Mouse (Mus musculus): ENCODE measurements around the gene Rapgef6. TPM values are rescaled to one million over a fixed set of nuclear protein-coding genes. Genes with fewer than 3 reads are reported as not detected.
A peak's percentile ranks its signal among the peaks of the same experiment; 100 is the strongest.

Rapgef6 gene
- polyA plus RNA-seq, 1 experiment from 2014 or later, result 20.3 TPM

GRCm38 (mm10) chr11:54730931-54731330 lies 208.3 kb downstream of the Rapgef6 start:
- no peak for TF ChIP-seq CTCF (IDR thresholded peaks at IDR 0.05; ENCODE audit: low read depth)
- ATAC-seq (replicated peaks; ENCODE audit: low FRiP score, low read depth) (no peak), DNase-seq (ENCODE audit: low spot score) (no peak)
- Histone ChIP-seq H3K27ac (no peak overlapping the region), H3K4me2 (ENCODE audit: low read length) (no peak overlapping the region), H3K9ac (ENCODE audit: low read depth, low read length) (no peak overlapping the region), H3K4me1 (replicated peaks; ENCODE audit: insufficient read depth, low read length) (no peaks in the 10 kb centered on the region), H3K4me3 (replicated peaks; ENCODE audit: low read depth, low read length) (no peak overlapping the region), H3K27me3 (ENCODE audit: insufficient read depth, low read length) (no peaks in the 10 kb centered on the region), H3K36me3 (ENCODE audit: insufficient read depth, low read length) (0 out of 2 replicates have a peak, but pooled peaks cover 2% of the 10 kb centered on the region), H3K9me3 (replicated peaks; ENCODE audit: low read length) (no peaks in the 10 kb centered on the region)
- 87% methylated on average over 5 of the region's 5 CpGs for WGBS

DNA sequence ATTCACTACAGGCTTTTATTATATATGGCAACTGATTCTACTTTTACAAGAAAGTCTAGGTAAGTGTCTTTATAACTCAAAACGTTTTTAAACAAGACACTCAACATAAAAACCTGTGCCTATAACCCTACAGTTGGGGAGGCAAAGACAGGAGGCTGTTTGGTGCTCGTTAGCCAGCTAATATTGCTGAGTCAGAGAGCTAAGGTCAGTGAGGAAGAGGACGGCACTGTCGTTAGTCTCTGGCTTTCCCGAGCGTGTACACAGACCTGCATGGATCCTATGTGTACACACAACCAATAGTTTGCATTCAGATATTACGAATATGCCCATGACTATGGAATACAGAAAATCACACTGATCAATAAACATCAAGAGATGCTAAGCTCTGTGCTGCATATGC lies 208.7 kb downstream of the Rapgef6 start:
- no peak for TF ChIP-seq CTCF (IDR thresholded peaks at IDR 0.05; ENCODE audit: low read depth)
- no peaks in the 10 kb centered on the region for H3K27me3 ChIP-seq (ENCODE audit: insufficient read depth, low read length)
- H3K9me3 ChIP-seq (replicated peaks; ENCODE audit: low read length), result no peaks in the 10 kb centered on the region
- DNase-seq (ENCODE audit: low spot score) (no peak), ATAC-seq (replicated peaks; ENCODE audit: low FRiP score, low read depth) (no peak)
- no peaks in the 10 kb centered on the region for H3K4me1 ChIP-seq (replicated peaks; ENCODE audit: insufficient read depth, low read length)
- WGBS, result 81% methylated on average over 7 of the region's 7 CpGs
- no peak overlapping the region for H3K4me3 ChIP-seq (replicated peaks; ENCODE audit: low read depth, low read length)
- H3K4me2 ChIP-seq (ENCODE audit: low read length), result no peak overlapping the region
- no peak overlapping the region for H3K27ac ChIP-seq
- 0 out of 2 replicates have a peak, but pooled peaks cover 2% of the 10 kb centered on the region for H3K36me3 ChIP-seq (ENCODE audit: insufficient read depth, low read length)
- no peak overlapping the region for H3K9ac ChIP-seq (ENCODE audit: low read depth, low read length)

GRCm38 (mm10) chr11:54733546-54733945 lies 210.9 kb downstream of the Rapgef6 start:
- no peaks in the 10 kb centered on the region for H3K4me1 ChIP-seq (replicated peaks; ENCODE audit: insufficient read depth, low read length)
- H3K4me3 ChIP-seq (replicated peaks; ENCODE audit: low read depth, low read length), result no peak overlapping the region
- peak; percentile 53 for DNase-seq (ENCODE audit: low spot score)
- no peak overlapping the region for H3K27ac ChIP-seq
- 0 out of 2 replicates have a peak, but pooled peaks cover 5% of the 10 kb centered on the region for H3K36me3 ChIP-seq (ENCODE audit: insufficient read depth, low read length)
- WGBS, result 43% methylated on average over 7 of the region's 7 CpGs
- ATAC-seq (replicated peaks; ENCODE audit: low FRiP score, low read depth), result peak; percentile 82
- H3K9ac ChIP-seq (ENCODE audit: low read depth, low read length), result no peak overlapping the region
- no peak overlapping the region for H3K4me2 ChIP-seq (ENCODE audit: low read length)
- no peaks in the 10 kb centered on the region for H3K27me3 ChIP-seq (ENCODE audit: insufficient read depth, low read length)
- no peaks in the 10 kb centered on the region for H3K9me3 ChIP-seq (replicated peaks; ENCODE audit: low read length)
- TF ChIP-seq CTCF (IDR thresholded peaks at IDR 0.05; ENCODE audit: low read depth), result no peak

- no peaks in the 10 kb centered on the region for H3K9me3 ChIP-seq (replicated peaks; ENCODE audit: low read length)
- no peak overlapping the region for H3K4me3 ChIP-seq (replicated peaks; ENCODE audit: low read depth, low read length)
- no peak for ATAC-seq (replicated peaks; ENCODE audit: low FRiP score, low read depth)
- H3K4me1 ChIP-seq (replicated peaks; ENCODE audit: insufficient read depth, low read length), result no peaks in the 10 kb centered on the region
- no peaks in the 10 kb centered on the region for H3K27me3 ChIP-seq (ENCODE audit: insufficient read depth, low read length)
- no peak for TF ChIP-seq CTCF (IDR thresholded peaks at IDR 0.05; ENCODE audit: low read depth)
- WGBS, result 78% methylated on average over 1 of the region's 1 CpGs
- no peak overlapping the region for H3K27ac ChIP-seq
- no peak overlapping the region for H3K9ac ChIP-seq (ENCODE audit: low read depth, low read length)
- H3K4me2 ChIP-seq (ENCODE audit: low read length), result no peak overlapping the region
- H3K36me3 ChIP-seq (ENCODE audit: insufficient read depth, low read length), result 0 out of 2 replicates have a peak, but pooled peaks cover 8% of the 10 kb centered on the region
- DNase-seq (ENCODE audit: low spot score), result no peak
Observed at GRCm38 (mm10) chr11:54735114-54735513, 212.5 kb downstream of the Rapgef6 start.

GRCm38 (mm10) chr11:54736903-54737302 lies 214.3 kb downstream of the Rapgef6 start:
- H3K4me2 ChIP-seq (ENCODE audit: low read length), result no peak overlapping the region
- 0 out of 2 replicates have a peak, but pooled peaks cover 2% of the 10 kb centered on the region for H3K4me1 ChIP-seq (replicated peaks; ENCODE audit: insufficient read depth, low read length)
- DNase-seq (ENCODE audit: low spot score), result no peak
- H3K9ac ChIP-seq (ENCODE audit: low read depth, low read length), result no peak overlapping the region
- no peak overlapping the region for H3K4me3 ChIP-seq (replicated peaks; ENCODE audit: low read depth, low read length)
- 0 out of 2 replicates have a peak, but pooled peaks cover 5% of the 10 kb centered on the region for H3K36me3 ChIP-seq (ENCODE audit: insufficient read depth, low read length)
- H3K9me3 ChIP-seq (replicated peaks; ENCODE audit: low read length), result no peaks in the 10 kb centered on the region
- H3K27ac ChIP-seq, result no peak overlapping the region
- no peaks in the 10 kb centered on the region for H3K27me3 ChIP-seq (ENCODE audit: insufficient read depth, low read length)
- no peak for ATAC-seq (replicated peaks; ENCODE audit: low FRiP score, low read depth)
- no peak for TF ChIP-seq CTCF (IDR thresholded peaks at IDR 0.05; ENCODE audit: low read depth)
- 87% methylated on average over 5 of the region's 5 CpGs for WGBS

DNA sequence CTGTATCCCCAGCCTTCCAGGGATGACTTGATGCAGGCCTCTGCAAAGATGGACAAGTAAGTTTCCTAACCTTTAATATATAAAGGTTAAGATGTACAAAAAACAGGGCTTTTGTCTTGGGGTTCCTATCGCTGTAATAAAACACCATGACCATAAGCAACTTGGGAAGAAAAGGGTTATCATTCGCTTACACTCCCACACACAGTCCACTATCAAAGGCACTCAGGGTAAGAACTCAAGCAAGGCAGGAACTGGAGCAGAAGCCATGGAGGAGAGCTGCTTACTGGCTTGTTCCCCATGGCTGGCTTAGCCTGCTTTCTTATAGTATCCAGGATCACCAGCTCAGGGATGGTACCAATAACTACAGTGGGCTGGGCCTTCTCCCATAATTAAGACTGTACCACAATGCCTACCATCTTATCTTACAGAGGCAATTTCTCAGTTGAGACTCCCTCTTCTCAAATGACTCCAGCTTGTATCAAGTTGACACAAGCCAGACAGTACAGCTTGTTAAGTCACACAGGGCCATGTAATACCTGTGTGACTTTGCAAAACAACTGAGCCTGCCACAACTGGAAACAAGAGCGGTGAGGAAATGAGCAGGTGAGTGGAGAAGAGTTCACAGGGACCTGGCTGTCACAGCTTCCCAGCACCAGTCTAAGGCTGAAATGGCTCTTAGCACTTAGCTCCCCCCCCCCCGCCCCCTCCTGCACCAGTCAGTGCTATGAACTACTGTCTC lies 216.5 kb downstream of the Rapgef6 start:
- Histone ChIP-seq H3K4me2 (ENCODE audit: low read length) (no peak overlapping the region), H3K4me1 (replicated peaks; ENCODE audit: insufficient read depth, low read length) (0 out of 2 replicates have a peak, but pooled peaks cover 2% of the 10 kb centered on the region), H3K4me3 (replicated peaks; ENCODE audit: low read depth, low read length) (no peak overlapping the region), H3K36me3 (ENCODE audit: insufficient read depth, low read length) (0 out of 2 replicates have a peak, but pooled peaks cover 5% of the 10 kb centered on the region), H3K27me3 (ENCODE audit: insufficient read depth, low read length) (no peaks in the 10 kb centered on the region), H3K27ac (no peak overlapping the region), H3K9ac (ENCODE audit: low read depth, low read length) (no peak overlapping the region), H3K9me3 (replicated peaks; ENCODE audit: low read length) (no peaks in the 10 kb centered on the region)
- 68% methylated on average over 4 of the region's 4 CpGs for WGBS
- no peak for ATAC-seq (replicated peaks; ENCODE audit: low FRiP score, low read depth)
- DNase-seq (ENCODE audit: low spot score), result peak; percentile 34
- no peak for TF ChIP-seq CTCF (IDR thresholded peaks at IDR 0.05; ENCODE audit: low read depth)

Data from kidney, postnatal 0 days (tissue).